Mouse (Mus musculus) myocyte (in vitro differentiated cells): ENCODE data around the gene Ankrd42.

Experiments used
- CEBPB ChIP-seq: IDR thresholded peaks from 2 replicates; pipeline ENCODE4 v1.6.1; 2011; ENCODE audit warnings: mild to moderate bottlenecking, moderate library complexity; ENCODE audit not compliant: poor library complexity, insufficient read depth, severe bottlenecking
- E2F4 ChIP-seq: IDR thresholded peaks from one replicate; pipeline ENCODE4 v1.6.1; 2011; ENCODE audit warnings: mild to moderate bottlenecking, control low read depth, moderate library complexity; ENCODE audit not compliant: insufficient read depth
- MAX ChIP-seq: IDR thresholded peaks from one replicate; pipeline ENCODE4 v1.6.1; 2011; ENCODE audit warnings: low read depth, mild to moderate bottlenecking, control low read depth
- MYOD1 ChIP-seq, 3 experiments: IDR thresholded peaks; one replicate each; pipeline ENCODE4 v1.6.1; 2011; ENCODE audit warnings: control low read depth in 2 of 3, low read depth in 2 of 3, mild to moderate bottlenecking in 2 of 3, moderate library complexity in 1 of 3; ENCODE audit not compliant: insufficient read length in 2 of 3, control insufficient read depth in 1 of 3
- MYOG ChIP-seq, 3 experiments: IDR thresholded peaks; one replicate each; pipeline ENCODE4 v1.6.1; 2011; ENCODE audit warnings: control low read depth in 2 of 3, low read depth in 2 of 3, mild to moderate bottlenecking in 2 of 3; ENCODE audit not compliant: insufficient read length in 2 of 3, control insufficient read depth in 1 of 3, insufficient read depth in 1 of 3
- POLR2A ChIP-seq: IDR thresholded peaks from one replicate; pipeline ENCODE4 v1.6.1; 2011; ENCODE audit warnings: low read depth, mild to moderate bottlenecking, control low read depth, moderate library complexity; ENCODE audit not compliant: insufficient read length
- POLR2AphosphoS2 ChIP-seq: IDR thresholded peaks from one replicate; pipeline ENCODE4 v1.6.1; 2011; ENCODE audit warnings: low read depth, control low read depth; ENCODE audit not compliant: insufficient read length
- REST ChIP-seq: IDR thresholded peaks from one replicate; pipeline ENCODE4 v1.6.1; 2011; ENCODE audit warnings: mild to moderate bottlenecking, control low read depth, moderate library complexity; ENCODE audit not compliant: insufficient read depth, insufficient read length
- SRF ChIP-seq: IDR thresholded peaks from one replicate; pipeline ENCODE4 v1.6.1; 2011; ENCODE audit warnings: low read depth; ENCODE audit not compliant: control insufficient read depth, insufficient read length
- TCF12 ChIP-seq: IDR thresholded peaks from one replicate; pipeline ENCODE4 v1.6.1; 2011; ENCODE audit warnings: mild to moderate bottlenecking, control low read depth; ENCODE audit not compliant: poor library complexity, insufficient read depth, severe bottlenecking
- TCF3 ChIP-seq: IDR thresholded peaks from one replicate; pipeline ENCODE4 v1.6.1; 2011; ENCODE audit warnings: low read depth, control low read depth; ENCODE audit not compliant: insufficient read length
- USF1 ChIP-seq: IDR thresholded peaks from one replicate; pipeline ENCODE4 v1.6.1; 2011; ENCODE audit warnings: low read depth, mild to moderate bottlenecking, control low read depth, moderate library complexity

DNA sequence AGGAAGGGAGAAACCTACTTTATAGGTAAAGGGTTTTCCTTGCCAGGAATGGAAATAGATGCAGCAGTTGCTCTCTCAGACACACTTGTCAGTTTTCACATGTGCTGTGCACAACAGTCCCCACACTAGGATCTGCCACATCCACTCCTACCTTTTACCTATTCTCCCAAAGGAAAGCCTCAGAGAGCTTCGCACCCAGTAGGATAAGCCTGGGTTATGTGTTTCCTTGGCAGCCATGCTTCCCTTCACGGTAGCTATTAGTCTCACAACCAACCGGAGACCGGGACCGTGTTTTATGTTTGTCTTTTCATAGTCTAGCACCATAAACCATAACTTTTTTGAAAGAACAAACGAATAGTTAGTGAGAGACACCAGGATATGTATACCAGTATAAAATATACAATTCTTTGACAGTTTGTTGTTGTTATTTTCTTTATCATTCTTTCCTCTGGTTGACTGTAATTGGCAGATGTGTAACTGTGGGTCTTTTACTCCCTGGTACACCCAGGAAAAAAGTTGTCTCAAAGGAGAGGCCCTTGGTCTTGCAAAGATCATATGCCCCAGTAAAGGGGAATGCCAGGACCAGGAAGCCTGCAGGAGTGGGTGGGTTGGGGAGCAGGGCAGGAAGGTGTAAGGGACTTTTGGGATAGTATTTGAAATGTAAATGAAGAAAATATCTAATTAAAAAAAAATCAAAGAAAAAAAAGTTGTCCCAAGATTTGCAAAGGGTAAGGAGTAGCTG is 86.5 kb downstream of the Ankrd42 start:
- TF ChIP-seq POLR2A (no peak), MAX (no peak), REST (no peak), E2F4 (no peak), USF1 (no peak), MYOG (IDR thresholded peaks at IDR 0.05; ENCODE audit: control insufficient read depth in 1 of 3, insufficient read depth in 1 of 3, insufficient read length in 2 of 3, low read depth in 2 of 3) (no peak), POLR2AphosphoS2 (no peak), MYOD1 (IDR thresholded peaks at IDR 0.05; ENCODE audit: control insufficient read depth in 1 of 3, insufficient read length in 2 of 3, low read depth in 2 of 3) (no peak), TCF12 (no peak), CEBPB (no peak), TCF3 (no peak), SRF (no peak)
